Mouse (Mus musculus) common myeloid progenitor, adult 5-6 weeks (primary cell): ENCODE measurements around the gene Lactb. TPM values are rescaled to one million over a fixed set of nuclear protein-coding genes. Genes with fewer than 3 reads are reported as not detected.

Experiments used
- ATAC-seq: replicated peaks from 2 replicates; pipeline ENCODE4 v1.8.0; 2016; ENCODE audit warnings: low read depth, mild to moderate bottlenecking, moderate TSS enrichment, inconsistent platforms; ENCODE audit not compliant: poor library complexity, severe bottlenecking
- total RNA-seq: library from RNA; stranded (forward); fragments of 200-1000, 187-1606 nt; gene quantifications from 2 replicates; pipeline ENCODE4 v1.2.3, GENCODE M21; 2017

The Lactb gene
- total RNA-seq, 1 experiment from 2014 or later, result 21.4 TPM

DNA sequence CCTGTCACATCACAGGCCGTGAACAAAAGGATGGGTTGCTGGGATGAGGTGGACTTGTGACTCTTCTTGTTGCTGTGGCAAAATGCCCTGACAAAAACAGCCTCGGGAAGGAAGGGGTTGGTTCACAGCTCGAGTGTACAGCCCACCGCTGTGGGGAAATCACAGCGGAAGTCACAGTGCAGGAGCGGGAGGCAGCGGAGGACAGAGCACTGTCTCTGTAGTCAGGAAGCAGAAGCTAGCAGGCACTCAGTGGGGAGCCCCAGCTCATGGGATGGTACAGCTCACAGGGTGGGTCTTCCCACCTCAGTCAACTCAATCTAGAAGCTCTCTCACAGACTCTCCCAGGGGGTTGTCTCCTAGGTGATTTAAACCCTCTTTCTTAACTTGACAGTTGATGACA lies 10.1 kb upstream of the Lactb start:
- ATAC-seq, result peak; percentile 33

DNA sequence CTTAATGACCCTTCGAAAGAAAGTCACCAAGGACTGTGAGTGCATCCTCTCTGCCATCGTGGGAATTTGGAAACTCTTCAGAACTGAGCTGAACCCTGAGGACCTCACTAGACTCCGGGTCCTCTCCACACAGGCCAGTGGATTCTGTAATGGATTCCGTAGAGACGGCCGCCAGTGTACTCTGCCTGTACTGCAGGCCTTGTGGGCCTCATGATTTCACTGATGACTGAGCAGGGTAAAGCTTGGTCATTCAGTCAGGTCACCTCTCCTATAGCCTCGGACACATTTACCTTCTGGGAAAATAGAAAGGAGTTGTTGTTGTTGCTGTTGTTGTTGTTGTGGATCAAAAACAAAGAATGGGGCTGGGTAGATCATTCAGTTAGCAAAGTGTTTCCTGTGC lies 6.8 kb upstream of the Lactb start:
- no peak for ATAC-seq

DNA sequence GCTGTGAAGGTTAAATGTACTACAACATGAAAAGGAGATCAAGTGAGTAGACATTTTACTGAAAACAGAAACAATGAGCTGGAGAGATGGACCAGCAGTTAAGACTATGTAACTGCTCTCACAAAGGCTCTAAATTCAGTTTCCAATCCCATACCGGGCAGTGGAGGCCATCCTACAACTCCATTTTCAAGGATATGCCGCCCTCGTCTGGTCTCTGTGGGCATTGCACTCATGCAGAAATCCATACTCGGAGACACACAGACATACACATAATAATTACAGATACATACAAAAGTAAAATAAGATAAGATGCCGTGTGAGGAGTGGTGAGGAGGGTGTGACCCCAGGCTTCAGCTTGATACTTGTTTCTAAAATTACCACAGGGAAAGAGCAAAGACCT lies 5.2 kb upstream of the Lactb start:
- peak; percentile 77 for ATAC-seq

DNA sequence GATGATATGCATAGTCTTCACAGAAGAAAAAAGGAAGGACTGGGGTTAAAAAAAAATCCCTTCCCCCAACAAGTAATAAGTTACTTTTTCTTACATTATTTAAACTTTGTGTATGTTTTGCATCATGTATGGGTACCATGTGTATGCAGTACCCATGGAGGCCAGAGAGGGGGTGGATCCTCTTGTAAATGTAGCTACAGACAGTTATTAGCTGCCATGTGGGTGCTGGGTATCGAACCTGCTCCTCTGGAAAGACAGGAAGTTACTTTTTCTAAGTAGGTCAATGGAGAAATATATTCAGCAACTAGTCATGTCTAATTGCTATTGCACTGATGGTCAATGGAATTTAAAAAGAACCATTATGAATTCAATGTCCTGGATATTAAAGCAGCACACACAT lies 3.2 kb upstream of the Lactb start:
- ATAC-seq, result no peak

DNA sequence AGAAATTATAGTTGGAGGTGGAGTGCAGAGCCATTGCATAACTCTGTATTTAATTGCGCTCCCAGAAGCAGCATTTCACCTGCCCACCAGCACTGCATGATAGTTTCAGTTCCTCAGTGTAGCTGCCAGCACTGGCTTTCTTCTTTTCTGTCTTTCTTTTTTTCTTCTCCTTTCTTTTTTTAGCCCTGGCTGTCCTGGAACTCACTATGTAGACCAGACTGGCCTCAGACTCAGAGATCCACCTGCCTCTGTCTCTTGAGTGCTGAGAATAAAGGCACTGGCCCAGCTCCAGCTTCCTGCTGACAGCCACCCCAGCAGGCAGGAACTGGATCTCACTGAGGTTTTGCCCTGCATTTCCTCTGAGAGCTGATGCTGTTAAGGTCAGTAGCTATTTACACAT lies 2.7 kb upstream of the Lactb start:
- peak; percentile 27; the same call in 1 of the 2 replicates for ATAC-seq

DNA sequence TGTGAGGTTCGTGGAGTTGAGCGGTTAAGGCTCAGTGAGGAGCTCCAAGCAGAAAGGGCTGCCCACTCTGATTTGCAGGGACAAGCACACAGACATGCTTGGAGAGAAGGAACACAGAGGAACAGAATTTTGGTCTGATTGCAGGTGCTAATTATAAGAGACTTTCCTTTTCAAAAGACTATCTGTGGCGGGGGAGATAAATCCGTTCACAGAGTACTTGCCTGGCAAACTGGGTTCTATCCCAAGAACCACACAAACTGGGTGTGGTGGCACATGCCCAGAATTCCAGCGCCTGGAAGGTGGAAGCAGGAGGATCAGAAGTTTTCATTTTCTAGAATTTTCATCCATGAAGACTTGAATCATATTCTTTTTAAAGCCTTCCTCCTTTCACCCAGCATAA lies 1.8 kb upstream of the Lactb start:
- ATAC-seq, result no peak

DNA sequence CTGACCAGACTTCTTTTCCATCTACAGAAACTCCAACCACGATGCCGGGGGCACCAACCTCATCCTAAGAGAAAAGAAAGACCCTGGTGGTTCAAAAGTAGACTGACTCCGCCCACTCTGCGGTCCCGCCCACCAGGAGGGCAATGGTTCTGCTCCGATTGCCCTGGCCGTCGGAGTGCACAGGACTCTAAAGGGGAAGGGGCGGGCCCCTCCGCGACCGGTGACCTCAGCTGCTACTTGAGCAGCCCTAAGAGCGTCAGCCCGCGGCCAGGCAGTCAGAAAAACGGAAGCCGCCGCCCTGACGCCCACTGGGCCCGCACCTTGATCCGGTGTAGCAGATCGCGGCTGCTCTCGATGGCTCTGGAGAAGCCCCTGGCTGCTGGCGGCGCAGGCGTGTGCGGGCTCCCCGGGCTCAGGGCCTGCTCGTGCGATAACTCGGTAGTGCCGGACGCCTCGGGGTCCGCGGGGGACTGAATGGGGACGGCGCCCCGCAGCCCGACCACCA lies 511 bp downstream of the Lactb start:
- peak; percentile 94 for ATAC-seq

DNA sequence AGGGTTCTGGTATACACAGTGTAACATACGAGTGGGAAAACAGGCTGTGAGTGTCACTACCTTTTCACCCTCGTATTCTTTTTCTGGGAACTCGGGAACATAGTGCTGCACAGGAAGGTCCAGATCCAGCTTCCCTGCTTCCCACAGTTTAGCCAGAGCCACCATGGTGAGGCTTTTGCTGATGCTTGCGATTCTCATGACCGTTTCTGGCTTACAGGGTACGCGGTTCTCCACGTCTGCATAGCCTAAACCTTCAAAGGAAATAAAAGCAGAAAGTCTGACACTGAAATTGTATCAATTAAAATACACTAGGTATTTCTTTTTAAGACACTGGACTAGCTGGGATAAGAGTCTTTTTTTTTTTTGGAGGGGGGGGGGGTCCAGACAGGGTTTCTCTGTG lies 4.2 kb downstream of the Lactb start:
- ATAC-seq, result no peak

DNA sequence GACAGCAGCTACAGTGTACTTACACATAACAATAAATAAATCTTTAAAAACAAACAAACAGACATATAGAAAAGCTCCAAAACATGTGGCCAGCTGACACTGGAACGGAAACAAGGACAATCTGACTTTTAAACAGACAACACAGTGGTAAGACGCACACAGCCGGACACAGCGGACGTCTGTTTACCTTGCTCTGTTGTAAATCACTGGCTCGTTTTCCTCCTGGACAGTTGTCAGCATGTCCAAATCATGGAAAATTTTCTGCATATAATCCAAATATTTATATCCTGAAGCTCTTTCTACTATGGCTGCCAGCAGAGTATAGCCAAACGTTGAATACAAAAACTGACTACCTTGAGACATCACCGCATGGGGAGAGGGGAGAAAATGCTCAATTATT lies 7.8 kb downstream of the Lactb start:
- no peak for ATAC-seq

DNA sequence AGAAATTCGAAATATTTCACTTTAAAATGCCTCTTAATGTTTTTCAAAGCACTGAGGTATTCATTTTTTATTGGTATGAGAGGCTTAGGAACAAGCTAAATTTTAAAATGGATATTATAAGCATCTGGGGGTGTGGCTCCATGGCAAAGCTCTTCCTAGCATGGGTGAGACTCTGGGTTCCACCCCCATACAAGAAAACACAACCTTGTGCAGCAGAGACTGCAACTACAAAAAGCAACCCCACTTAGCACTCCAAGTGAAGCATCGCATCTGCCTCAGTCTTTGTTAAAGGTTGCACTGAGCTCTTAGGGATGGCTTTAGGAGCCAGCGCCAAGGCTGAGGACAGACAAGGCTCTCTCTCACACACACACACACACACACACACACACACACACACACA lies 13.8 kb downstream of the Lactb start:
- ATAC-seq, result no peak

DNA sequence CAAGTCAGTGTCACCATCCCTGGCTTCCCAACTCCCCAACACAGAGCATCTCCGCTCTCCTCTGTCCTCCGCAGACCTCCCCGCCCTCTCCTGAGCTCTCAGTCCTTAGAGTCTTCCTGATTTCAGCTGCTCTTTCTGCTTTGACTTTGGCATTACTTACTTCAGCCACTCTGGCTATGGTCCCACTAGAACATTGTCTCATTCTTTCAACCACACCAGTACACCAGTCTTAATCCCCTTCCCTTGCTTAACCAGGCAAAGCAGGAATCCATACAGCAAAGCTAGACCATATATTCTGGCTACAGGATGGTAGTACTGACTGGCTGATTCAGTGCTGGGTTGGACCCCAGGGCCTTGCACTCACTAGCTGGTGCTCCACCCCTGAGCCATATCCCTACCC lies 17.8 kb downstream of the Lactb start:
- ATAC-seq, result no peak

DNA sequence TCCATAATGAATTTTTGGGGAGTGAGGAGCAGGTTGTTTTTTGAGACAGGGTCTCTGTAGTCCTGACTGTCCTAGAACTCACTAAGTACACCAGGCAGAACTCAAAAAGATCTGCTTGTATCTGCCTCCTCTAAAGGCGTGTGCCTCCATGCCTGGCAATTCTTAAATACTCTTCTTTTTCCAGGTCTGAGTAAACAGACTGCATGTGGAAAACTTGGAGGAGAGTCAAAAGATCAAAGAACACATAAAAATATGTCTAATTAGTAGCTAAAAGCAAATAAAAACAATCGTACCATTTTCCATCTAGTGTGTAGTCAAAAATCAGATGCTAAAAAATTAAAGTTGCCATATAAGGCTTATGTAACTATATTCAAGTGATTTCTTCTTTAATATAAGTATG lies 22.4 kb downstream of the Lactb start:
- no peak for ATAC-seq

DNA sequence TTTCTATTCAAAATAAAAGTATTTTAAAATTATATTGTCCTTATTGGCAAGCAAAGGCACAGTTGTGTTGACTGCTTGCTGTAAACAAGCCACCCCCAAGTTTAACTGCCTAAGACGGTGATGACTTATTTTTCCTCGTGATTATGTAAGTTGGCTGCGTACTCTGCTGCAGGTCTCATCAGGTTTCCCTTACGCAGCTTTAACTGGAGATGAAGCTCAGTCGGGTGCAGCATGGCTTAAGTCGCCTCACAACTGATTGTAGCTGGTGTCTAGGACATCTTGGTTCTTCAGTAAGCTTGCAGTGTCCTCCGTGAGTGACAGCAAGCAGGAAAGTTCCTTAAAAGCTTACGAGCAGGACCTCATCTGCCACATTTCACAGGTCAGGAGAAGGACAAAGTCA lies 23.0 kb downstream of the Lactb start:
- no peak for ATAC-seq

DNA sequence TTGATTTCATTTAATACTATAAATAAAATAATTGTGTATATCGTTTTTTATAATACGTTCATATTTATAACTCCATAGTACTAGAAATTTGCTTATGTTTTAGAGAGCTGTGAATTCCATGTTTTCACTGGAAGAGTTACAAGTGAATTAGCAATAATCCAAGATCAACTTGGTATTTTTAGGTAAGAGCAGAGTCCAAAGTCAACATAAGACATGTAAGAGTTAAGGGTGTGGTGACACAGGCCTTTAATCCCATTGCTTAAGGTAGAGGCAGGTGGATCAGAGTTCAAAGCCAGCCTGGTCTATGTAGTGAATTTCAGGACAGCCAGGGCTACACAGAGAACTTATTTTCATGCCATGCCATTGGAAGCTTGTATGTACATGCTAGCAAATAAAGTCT lies 26.7 kb downstream of the Lactb start:
- no peak for ATAC-seq

DNA sequence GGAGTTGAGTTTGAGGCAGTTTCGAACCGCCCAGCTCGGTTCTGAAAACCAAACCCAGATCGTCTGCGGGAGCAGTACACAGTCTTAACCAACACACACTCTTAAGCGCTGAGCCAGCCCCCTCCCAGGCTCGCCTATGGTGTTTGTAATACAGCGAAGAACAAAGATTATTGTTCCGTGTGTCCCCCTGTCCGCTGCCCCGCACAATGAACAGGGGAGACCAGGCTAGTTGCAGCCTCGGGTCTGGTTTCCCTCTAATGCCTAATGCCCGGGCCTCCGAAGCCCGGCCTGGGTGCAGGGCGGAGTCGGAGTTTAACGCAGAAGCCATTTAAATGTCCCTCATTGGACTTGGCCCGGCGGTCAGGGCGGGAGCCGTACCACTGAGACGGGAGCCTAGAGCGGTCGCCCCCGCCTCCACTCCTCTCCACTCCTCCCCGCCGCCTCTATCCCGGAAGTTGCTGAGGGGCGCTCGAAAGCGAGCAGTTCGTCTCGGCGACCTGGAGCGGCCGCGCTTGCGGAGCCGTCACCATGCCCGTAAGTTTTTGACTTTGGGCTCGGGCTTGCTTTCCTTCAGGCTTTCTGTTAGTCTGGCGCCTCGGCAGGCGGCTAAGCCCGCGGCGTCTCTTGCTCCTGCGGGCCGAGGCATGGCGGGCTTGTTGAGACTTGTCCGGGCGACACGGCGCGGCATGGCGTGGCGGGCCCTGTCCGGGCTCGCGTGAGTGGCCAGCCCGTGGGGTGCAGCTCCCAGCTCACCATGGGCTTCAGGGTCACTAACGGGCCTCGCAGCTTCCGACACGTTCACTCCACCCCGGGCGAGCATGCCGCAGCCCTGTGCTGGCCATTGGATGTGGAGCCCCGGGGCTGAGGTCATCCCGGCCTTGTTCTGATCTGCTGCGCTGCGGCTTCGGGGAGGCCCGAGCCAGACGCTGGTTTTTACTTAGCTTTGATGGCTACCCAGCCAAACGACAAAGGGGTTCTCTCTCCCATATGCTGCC lies 29.3 kb downstream of the Lactb start, which contains the start of gene Rps27l:
Gene Rps27l, plus strand, starts transcription at position 440 of the 995 bp plus-strand sequence.
- ATAC-seq, result peak; percentile 99

DNA sequence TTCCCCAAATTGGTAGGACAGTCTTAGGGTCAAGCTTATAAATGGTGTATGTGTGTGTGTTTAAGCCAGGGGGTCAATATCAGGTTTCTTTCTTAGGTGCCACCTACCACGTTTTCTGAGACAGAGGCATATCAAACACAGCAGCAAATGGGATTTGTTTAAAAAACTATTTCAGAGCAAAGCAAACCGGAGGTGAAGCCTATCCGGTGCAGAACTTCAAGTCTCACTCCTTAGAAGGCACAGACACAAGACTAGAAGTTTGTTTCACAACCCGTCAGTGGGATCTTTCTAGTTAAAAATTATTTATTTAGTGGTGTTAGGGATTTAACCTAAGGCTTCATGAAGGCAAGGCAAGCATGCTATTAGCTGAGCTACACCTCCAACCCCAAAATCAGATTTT lies 30.1 kb downstream of the Lactb start:
- no peak for ATAC-seq

DNA sequence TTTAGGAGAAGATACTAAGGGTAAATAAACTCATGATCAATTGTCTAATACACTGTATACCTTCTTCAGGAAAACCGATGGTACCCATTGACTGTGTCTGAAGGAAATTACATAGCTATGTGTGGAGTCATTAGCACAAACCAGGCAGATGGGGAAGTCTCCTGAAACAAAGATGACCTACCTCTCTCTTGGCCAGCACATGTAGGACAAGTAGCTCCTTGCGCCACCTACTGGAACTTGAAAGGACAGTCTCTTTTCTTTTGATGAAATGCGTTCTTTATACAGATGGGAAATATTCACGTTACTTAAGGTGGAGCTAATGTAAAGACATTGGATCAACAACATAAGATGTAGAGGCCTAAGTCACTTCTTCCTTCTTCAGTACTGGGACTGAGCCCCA lies 36.4 kb downstream of the Lactb start:
- peak; percentile 95 for ATAC-seq

DNA sequence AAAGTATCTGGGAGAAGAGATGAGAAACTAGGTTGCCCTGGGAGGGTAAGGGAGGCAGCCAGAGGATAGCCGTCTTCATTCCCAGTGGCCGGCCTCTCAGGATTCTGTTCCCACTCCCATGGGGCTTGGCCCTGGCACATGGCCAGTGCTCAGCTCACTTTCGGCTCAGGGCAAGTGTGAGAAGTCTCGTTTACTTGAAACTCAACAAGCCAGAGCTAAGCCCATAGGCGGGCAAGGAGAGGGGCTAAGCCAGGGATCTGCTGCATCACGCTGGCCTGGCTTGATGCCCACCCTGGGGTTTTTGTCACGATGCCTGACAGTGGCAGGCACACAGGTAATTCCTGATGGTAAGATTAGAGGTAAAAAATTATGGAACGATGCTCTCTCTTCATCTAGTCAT lies 37.8 kb downstream of the Lactb start:
- ATAC-seq, result no peak

DNA sequence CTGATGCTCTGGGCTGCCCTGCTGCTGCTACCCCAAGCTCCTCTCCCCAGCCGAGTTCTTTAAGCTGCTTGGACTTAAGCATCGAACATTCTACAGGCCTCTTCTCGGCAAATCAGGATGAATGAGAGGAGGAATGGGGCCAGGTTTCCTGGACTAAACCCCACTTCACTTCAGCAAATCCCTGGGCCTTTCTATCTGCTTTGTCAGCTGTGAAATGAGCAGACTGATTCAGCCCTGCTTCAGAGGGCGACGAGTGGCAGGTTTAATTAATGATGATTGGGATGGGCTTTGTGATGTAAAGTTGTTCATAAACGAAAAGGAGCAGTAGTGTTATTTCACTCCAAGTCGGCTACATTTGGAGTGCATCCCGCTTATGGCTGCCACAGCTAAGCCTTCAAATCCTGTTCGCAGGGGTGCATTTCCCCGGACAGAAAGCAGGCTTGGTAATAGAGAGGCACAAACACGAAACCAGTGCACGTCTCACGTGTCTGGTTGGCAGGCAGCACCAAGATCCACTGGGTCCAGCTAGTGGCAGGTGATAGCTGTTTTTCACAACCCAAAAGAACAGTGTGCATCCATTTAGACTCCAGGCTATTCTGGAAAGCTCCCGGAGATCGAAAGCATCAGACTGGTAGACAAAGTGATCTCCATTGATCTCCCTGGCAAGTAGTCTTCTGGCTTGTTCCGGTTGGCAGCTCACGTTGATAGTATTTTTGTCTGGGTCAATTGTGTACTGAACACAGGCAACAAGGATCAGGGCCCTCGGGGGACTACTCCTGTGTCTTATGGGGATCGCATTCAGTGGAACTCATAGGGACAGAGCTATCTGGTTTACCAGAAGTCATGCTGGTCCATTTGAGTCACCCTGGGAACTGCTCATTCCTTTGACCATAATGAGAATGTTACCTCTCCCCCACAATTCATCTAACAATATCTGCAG lies 41.1 kb downstream of the Lactb start:
- no peak for ATAC-seq

DNA sequence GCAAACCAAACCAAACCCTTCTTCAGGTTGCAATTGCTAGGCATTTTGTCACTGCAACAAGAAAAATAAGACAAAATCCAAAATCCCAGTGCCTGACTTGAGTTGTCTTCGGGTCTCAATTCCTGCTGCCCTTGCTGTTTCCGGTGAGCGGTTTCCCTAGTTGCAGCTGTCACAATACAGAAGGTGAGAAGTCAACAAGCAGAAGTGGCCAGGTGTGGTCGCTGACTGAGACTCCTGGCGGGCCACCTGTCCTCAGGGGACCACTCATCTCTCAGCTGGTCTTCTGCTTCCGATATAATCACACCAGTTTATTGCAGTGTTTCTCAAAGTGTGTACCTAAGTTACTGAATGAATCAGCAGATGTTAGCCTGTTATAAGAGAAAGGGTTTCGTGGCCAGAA lies 44.9 kb downstream of the Lactb start:
- ATAC-seq, result no peak
